Mouse (Mus musculus) midbrain, embryonic 10.5 days (tissue): ENCODE results near the gene Shc4. TPM values are rescaled to one million over a fixed set of nuclear protein-coding genes. Genes with fewer than 3 reads are reported as not detected.

Experiments used
- DNase-seq: peaks from one replicate; pipeline ENCODE4 v3.0.0-alpha.2; 2017; ENCODE audit warnings: low spot score
- H3K27ac ChIP-seq: fragments of 300-500 bp; sonication (generic); replicated peaks from 2 replicates; pipeline ENCODE4 v1.5.1; 2016; ENCODE audit warnings: mild to moderate bottlenecking
- H3K27me3 ChIP-seq: fragments of 300-500 bp; sonication (generic); 2 replicates; pipeline ENCODE4 v1.6.1; 2016; ENCODE audit warnings: low read depth, mild to moderate bottlenecking; ENCODE audit not compliant: poor library complexity, severe bottlenecking
- H3K36me3 ChIP-seq: fragments of 300-500 bp; sonication (generic); 2 replicates; pipeline ENCODE4 v1.6.1; 2016; ENCODE audit warnings: mild to moderate bottlenecking, moderate library complexity
- H3K4me1 ChIP-seq: fragments of 300-500 bp; sonication (generic); 2 replicates; pipeline ENCODE4 v1.6.1; 2016
- H3K4me3 ChIP-seq: fragments of 300-500 bp; sonication (generic); 2 replicates; pipeline ENCODE4 v1.5.1; 2016; ENCODE audit warnings: mild to moderate bottlenecking, moderate library complexity
- H3K9me3 ChIP-seq: fragments of 300-500 bp; sonication (generic); replicated peaks from 2 replicates; pipeline ENCODE4 v1.6.1; 2016; ENCODE audit warnings: mild to moderate bottlenecking
- WGBS: fragments of 180-500 bp; shearing (Covaris S2); methylation state at CpG from one replicate; pipeline ENCODE4 v1.1.7; 2016; 5-methylcytosine and 5-hydroxymethylcytosine counted together
- polyA plus RNA-seq: library from polyadenylated mRNA; unstranded; fragments of >200 nt; fragmentation: Nextera tagmentation; extraction: Ambion mirVana; gene quantifications from 2 replicates; pipeline ENCODE4 v1.2.1, GENCODE M21; 2016

The Shc4 gene
- polyA plus RNA-seq, 1 experiment from 2014 or later = 1.3 TPM

DNA sequence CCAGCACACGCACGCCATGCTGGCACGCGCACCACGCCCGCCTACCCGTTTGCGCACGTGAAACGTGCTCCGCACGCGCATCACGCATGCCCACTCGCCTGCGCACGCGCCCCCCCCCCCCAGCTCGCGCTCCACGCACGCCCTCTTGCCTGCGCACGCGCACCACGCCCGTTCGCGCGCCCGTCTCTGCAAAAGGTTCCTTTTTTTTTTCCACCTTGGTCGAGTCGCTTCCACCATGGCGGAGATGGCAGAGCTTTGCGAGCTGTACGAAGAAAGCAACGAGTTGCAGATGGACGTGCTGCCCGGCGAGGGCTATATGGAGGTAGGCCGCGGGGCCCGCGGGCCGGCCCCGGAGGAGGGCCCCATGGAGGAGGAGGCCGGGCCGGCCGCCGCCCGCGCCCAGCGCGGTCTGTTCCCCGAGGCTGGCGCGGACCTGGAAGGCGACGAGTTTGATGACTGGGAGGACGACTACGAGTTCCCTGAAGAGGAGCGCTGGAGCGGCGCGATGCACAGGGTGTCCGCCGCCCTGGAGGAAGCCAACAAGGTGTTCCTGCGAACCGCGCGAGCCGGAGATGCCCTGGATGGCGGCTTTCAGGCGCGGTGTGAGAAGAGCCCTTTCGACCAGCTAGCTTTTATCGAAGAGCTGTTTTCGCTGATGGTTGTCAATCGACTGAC lies 50.9 kb downstream of the Shc4 start, which contains the start of gene Eid1:
Gene Eid1 (plus strand): TSS at position 139 of the 675 bp plus-strand sequence.
- Histone ChIP-seq H3K9me3 (no peaks in the 10 kb centered on the region), H3K4me3 (peak within 1 kb of the TSS; percentile 85), H3K4me1 (peaks cover 25% of the 10 kb centered on the region), H3K27me3 (no peaks in the 10 kb centered on the region), H3K27ac (peak within 1 kb of the TSS; percentile 95), H3K36me3 (no peaks in the 10 kb centered on the region)
- peak; percentile 85 for DNase-seq
- under 1% methylated on average over 63 of the region's 79 CpGs for WGBS

- Histone ChIP-seq H3K27ac (peak overlapping the region; percentile 95), H3K27me3 (no peaks in the 10 kb centered on the region), H3K9me3 (no peaks in the 10 kb centered on the region), H3K4me3 (peak overlapping the region; percentile 85), H3K4me1 (peaks cover 25% of the 10 kb centered on the region), H3K36me3 (no peaks in the 10 kb centered on the region)
- DNase-seq = no peak
- WGBS = 23% methylated on average over 12 of the region's 20 CpGs
Measured at GRCm38 (mm10) chr2:125672568-125672956, 51.4 kb downstream of the Shc4 start.

- WGBS = 55% methylated on average over 1 of the region's 1 CpGs
- no peak overlapping the region for H3K4me3 ChIP-seq
- no peaks in the 10 kb centered on the region for H3K36me3 ChIP-seq
- H3K27ac ChIP-seq = no peak overlapping the region
- DNase-seq = no peak
- H3K9me3 ChIP-seq = no peaks in the 10 kb centered on the region
- H3K27me3 ChIP-seq = no peaks in the 10 kb centered on the region
- H3K4me1 ChIP-seq = peaks cover 25% of the 10 kb centered on the region
Measured at GRCm38 (mm10) chr2:125670846-125671245, 53.1 kb downstream of the Shc4 start.

GRCm38 (mm10) chr2:125667721-125668120 lies 56.2 kb downstream of the Shc4 start:
- Histone ChIP-seq H3K4me1 (peaks cover 3% of the 10 kb centered on the region), H3K4me3 (no peak overlapping the region), H3K27me3 (no peaks in the 10 kb centered on the region), H3K27ac (no peak overlapping the region), H3K36me3 (no peaks in the 10 kb centered on the region), H3K9me3 (no peaks in the 10 kb centered on the region)
- 92% methylated on average over 7 of the region's 7 CpGs for WGBS
- no peak for DNase-seq

DNA sequence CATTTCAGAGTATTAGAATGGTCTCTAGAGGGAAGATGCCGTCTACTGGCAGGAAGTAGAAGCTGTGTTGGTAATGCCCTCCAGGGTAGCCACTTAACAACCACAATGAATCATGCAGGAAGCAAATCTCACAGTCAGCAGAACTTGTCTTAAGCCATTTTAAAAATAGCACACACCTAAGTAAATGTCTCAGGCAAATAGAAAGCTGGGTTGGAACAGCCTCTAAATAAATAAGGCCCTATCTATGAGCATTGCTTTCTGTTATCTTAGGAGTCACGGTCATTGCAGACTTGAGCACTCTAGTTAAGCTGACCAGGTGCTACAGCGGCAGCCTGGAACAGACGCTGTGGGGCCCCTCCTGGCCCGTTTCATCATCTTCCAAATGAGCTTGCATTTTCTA lies 56.8 kb downstream of the Shc4 start:
- Histone ChIP-seq H3K4me1 (no peaks in the 10 kb centered on the region), H3K36me3 (no peaks in the 10 kb centered on the region), H3K27ac (no peak overlapping the region), H3K9me3 (no peaks in the 10 kb centered on the region), H3K27me3 (no peaks in the 10 kb centered on the region), H3K4me3 (no peak overlapping the region)
- WGBS = 82% methylated on average over 5 of the region's 5 CpGs
- DNase-seq = no peak

GRCm38 (mm10) chr2:125666668-125667067 lies 57.3 kb downstream of the Shc4 start:
- WGBS = 87% methylated on average over 4 of the region's 4 CpGs
- H3K4me3 ChIP-seq = no peak overlapping the region
- H3K9me3 ChIP-seq = no peaks in the 10 kb centered on the region
- H3K27me3 ChIP-seq = no peaks in the 10 kb centered on the region
- H3K4me1 ChIP-seq = no peaks in the 10 kb centered on the region
- DNase-seq = no peak
- no peak overlapping the region for H3K27ac ChIP-seq
- no peaks in the 10 kb centered on the region for H3K36me3 ChIP-seq

DNA sequence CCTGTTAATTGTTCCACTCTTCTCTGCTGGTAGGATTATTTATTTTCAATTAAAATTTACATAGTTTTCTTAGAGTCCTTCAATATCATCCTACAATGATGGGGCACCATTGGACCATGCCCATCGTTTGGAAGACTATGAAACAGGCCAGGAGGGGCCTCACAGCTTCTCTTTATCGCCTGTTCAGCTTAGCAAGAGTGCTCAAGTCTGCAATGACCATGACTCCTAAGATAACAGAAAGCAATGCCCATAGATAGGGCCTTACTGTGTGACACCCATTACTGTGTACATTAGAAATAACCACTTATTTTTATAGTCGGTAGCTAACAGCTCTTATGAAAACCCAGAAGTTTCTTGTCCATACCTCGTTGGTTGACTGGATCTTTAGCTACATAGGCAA lies 58.0 kb downstream of the Shc4 start:
- peaks cover 4% of the 10 kb centered on the region for H3K27me3 ChIP-seq
- H3K36me3 ChIP-seq = no peaks in the 10 kb centered on the region
- no peak overlapping the region for H3K27ac ChIP-seq
- H3K4me1 ChIP-seq = peaks cover 1% of the 10 kb centered on the region; the same call in 1 of the 2 replicates
- no peak overlapping the region for H3K4me3 ChIP-seq
- 85% methylated on average over 4 of the region's 4 CpGs for WGBS
- no peak for DNase-seq
- H3K9me3 ChIP-seq = no peaks in the 10 kb centered on the region

DNA sequence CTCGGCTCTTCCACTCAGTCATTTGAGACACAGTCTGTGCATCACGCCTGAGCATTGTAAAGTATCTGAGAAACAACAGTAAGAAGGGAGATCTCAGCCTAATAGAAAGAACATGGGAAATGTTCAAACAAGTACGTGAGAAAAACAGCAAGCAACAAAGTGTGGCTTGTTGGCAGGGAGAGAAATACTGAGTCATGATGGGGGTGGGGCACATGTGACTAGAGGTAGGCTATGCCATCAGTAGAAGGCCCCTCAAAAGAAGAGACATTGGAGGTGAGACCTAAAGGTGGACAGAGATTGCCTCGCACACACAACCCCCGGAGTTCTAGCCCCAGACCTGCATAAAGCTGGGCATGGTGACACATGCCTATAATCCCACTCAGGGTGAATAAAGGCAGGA lies 58.7 kb downstream of the Shc4 start:
- peaks cover 8% of the 10 kb centered on the region for H3K4me1 ChIP-seq
- WGBS = 87% methylated on average over 5 of the region's 5 CpGs
- no peaks in the 10 kb centered on the region for H3K36me3 ChIP-seq
- no peak overlapping the region for H3K4me3 ChIP-seq
- H3K27ac ChIP-seq = no peak overlapping the region
- H3K27me3 ChIP-seq = peaks cover 10% of the 10 kb centered on the region
- no peak for DNase-seq
- H3K9me3 ChIP-seq = no peaks in the 10 kb centered on the region

GRCm38 (mm10) chr2:125662517-125662916 lies 61.4 kb downstream of the Shc4 start:
- no peak for DNase-seq
- H3K9me3 ChIP-seq = no peaks in the 10 kb centered on the region
- WGBS = 89% methylated on average over 3 of the region's 3 CpGs
- peaks cover 10% of the 10 kb centered on the region for H3K27me3 ChIP-seq
- H3K4me1 ChIP-seq = peaks cover 8% of the 10 kb centered on the region
- H3K27ac ChIP-seq = no peak overlapping the region
- H3K4me3 ChIP-seq = no peak overlapping the region
- no peaks in the 10 kb centered on the region for H3K36me3 ChIP-seq

DNA sequence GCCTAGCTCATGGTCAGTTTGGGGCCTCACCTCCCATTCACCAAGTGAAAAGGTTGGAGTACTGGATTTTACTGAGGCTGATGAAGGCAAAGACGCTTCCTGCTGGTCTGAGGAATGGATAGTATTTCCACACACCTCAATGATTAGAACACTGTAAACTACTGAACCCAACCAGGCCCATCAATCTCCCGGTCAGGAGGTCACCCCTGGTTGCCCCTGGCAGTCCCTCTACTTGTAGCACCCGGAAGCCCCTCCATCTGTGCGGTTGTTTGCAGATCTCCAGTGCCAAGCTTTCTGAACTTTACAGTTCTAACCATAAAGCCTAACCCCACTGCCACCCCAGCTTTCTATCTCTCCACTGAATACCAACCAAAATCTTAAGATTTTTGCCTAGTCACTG lies 62.8 kb downstream of the Shc4 start:
- Histone ChIP-seq H3K27ac (no peak overlapping the region), H3K9me3 (no peaks in the 10 kb centered on the region), H3K4me1 (peaks cover 8% of the 10 kb centered on the region), H3K4me3 (no peak overlapping the region), H3K27me3 (peaks cover 10% of the 10 kb centered on the region), H3K36me3 (no peaks in the 10 kb centered on the region)
- WGBS = 78% methylated on average over 4 of the region's 4 CpGs
- no peak for DNase-seq

GRCm38 (mm10) chr2:125660537-125661130 lies 63.3 kb downstream of the Shc4 start:
- peak overlapping the region; percentile 33 for H3K4me3 ChIP-seq
- peaks cover 8% of the 10 kb centered on the region for H3K4me1 ChIP-seq
- H3K27ac ChIP-seq = no peak overlapping the region
- H3K9me3 ChIP-seq = no peaks in the 10 kb centered on the region
- no peaks in the 10 kb centered on the region for H3K36me3 ChIP-seq
- WGBS = 43% methylated on average over 20 of the region's 20 CpGs
- peaks cover 10% of the 10 kb centered on the region for H3K27me3 ChIP-seq
- no peak for DNase-seq

DNA sequence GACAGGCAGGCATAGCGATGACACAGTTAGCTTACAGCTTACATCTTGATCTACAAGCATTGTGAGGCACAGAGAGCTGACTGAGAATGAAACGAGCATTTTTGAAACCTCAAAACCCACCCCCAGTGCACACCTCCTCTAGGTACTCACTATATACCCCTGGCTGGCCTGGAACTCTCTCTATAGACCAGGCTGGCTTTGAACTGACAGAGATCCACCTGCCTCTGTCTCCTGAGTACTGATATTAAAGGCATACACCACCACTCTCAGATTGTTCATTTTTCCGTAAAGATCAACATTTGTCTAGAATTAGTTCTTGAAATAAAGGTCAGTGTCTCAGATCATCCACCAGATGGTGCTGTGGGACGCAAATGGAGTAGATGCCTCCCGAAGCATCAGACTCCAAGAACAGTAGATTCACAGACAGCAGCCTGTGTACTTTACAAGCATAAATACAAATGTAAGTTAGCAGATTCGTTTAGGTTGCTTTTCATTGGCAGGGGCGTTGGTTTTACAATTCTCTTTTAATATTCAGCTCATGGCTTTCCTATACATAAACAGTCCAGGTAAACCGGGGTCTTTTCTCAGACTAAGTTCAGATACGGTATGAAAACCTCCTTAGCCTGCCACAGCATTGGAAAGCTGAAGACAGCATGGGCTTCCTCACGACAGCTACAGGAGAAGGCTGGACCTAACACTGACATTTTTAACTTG lies 64.0 kb downstream of the Shc4 start:
- Histone ChIP-seq H3K9me3 (no peaks in the 10 kb centered on the region), H3K27ac (no peak overlapping the region), H3K4me3 (peak overlapping the region; percentile 33), H3K27me3 (peaks cover 10% of the 10 kb centered on the region), H3K4me1 (peaks cover 8% of the 10 kb centered on the region), H3K36me3 (no peaks in the 10 kb centered on the region)
- DNase-seq = peak; percentile 60
- WGBS = 20% methylated on average over 10 of the region's 10 CpGs

DNA sequence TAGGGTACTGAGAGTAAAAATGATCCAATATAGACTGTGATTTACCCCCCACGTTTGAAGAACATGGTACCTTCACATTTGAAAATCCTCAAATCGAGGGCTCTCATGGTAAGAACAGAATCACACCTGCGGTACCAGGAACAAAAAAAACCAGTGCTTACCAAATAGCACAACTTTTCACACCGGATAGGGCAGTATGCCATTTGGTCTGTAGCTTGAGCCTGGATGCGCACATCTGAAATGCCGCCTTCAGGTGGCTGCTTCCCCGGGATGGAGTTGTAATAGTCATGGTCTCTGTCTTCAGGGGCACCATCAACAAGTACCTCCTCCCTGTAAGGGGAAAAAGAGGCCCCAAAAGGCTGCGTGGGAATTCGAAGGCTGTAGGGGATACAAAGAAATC lies 68.6 kb downstream of the Shc4 start:
- Histone ChIP-seq H3K4me3 (no peak overlapping the region), H3K36me3 (no peaks in the 10 kb centered on the region), H3K9me3 (no peaks in the 10 kb centered on the region), H3K27ac (no peak overlapping the region), H3K27me3 (peaks cover under 1% of the 10 kb centered on the region; the same call in 1 of the 2 replicates), H3K4me1 (peaks cover 7% of the 10 kb centered on the region)
- no peak for DNase-seq
- WGBS = 91% methylated on average over 9 of the region's 9 CpGs
